Mouse (Mus musculus) adrenal gland, adult 2 months (tissue): ENCODE measurements around the gene Slc25a35. TPM values are rescaled to one million over a fixed set of nuclear protein-coding genes. Genes with fewer than 3 reads are reported as not detected.
A peak's percentile ranks its signal among the peaks of the same experiment; 100 is the strongest.
"Not testable (repeated sequence)": the region's sequence is repeated elsewhere in the genome, so short reads cannot be mapped to it uniquely, and the experiment has no call there.

Experiments
- DNase-seq: peaks from one replicate; pipeline ENCODE4 v3.0.0; 2021
- microRNA-seq, 2 experiments: library from miRNA; unstranded; fragments of <30 nt; microRNA quantifications; one replicate each; pipeline ENCODE4 v1.2.0; 2021
- polyA plus RNA-seq: library from polyadenylated mRNA; depleted of rRNA; stranded (reverse); fragments of >200 nt; gene quantifications from 2 replicates; pipeline ENCODE4 v1.2.3, GENCODE M21; 2012; rRNA removed
- total RNA-seq, 2 experiments: library from RNA; stranded (reverse); gene quantifications; 2 replicates each; pipeline ENCODE4 v1.2.3; 2021

The Slc25a35 gene
- total and polyA plus RNA-seq, 3 experiments: 40.4 to 61.3 (median 45.9) TPM

- DNase-seq: not testable (repeated sequence)
Measured at GRCm38 (mm10) chr11:69006575-69006974, 38.6 kb downstream of the Slc25a35 start.

- peak; percentile 94 for DNase-seq
Measured at GRCm38 (mm10) chr11:69008182-69009121, 40.5 kb downstream of the Slc25a35 start, which contains the start of gene Pfas. Gene Pfas, minus strand, starts transcription at chr11:69008460.

GRCm38 (mm10) chr11:69009508-69009907 is 41.6 kb downstream of the Slc25a35 start:
- no peak for DNase-seq

GRCm38 (mm10) chr11:69010400-69011323 is 42.7 kb downstream of the Slc25a35 start:
- DNase-seq: no peak

GRCm38 (mm10) chr11:69011445-69011844 is 43.5 kb downstream of the Slc25a35 start:
- not testable (repeated sequence) for DNase-seq

- peak; percentile 94 for DNase-seq
Measured at GRCm38 (mm10) chr11:69012071-69012601, 44.2 kb downstream of the Slc25a35 start.

- DNase-seq: peak; percentile 93
Measured at GRCm38 (mm10) chr11:69015644-69016441, 47.9 kb downstream of the Slc25a35 start, which contains the start of gene Ctc1. Gene Ctc1, plus strand, starts transcription at chr11:69015911.

- no peak for DNase-seq
Measured at GRCm38 (mm10) chr11:69016755-69017154, 48.8 kb downstream of the Slc25a35 start.

GRCm38 (mm10) chr11:69020691-69021090 is 52.8 kb downstream of the Slc25a35 start:
- no peak for DNase-seq

Small RNA genes lying within 50 kb of the gene (microRNA-seq; reads per million reads assigned to microRNA genes)
- gene Mir3062: 0 to 0.83 reads per million in 2 experiments

Other genes starting within 250 kb of the Slc25a35 start
- gene Ndel1, start 96.3 kb upstream of the Slc25a35 start, total RNA-seq: 10 to 100 TPM; 60.6 to 98.0 TPM
- 156 and 186 TPM in 2 replicates for gene Ndel1, start 96.3 kb upstream of the Slc25a35 start, polyA plus RNA-seq
- under 1 TPM in 1 of 2 experiments, not detected in 1; 0.09 TPM for gene Rnf222, start 79.6 kb upstream of the Slc25a35 start, total RNA-seq
- 0.23 and 0.39 TPM in 2 replicates for gene Rnf222, start 79.6 kb upstream of the Slc25a35 start, polyA plus RNA-seq
- 1,000 to 10,000 TPM; 1,114 to 1,327 TPM for gene Rpl26, start 66.5 kb upstream of the Slc25a35 start, total RNA-seq
- gene Rpl26, start 66.5 kb upstream of the Slc25a35 start, polyA plus RNA-seq: 146 and 179 TPM in 2 replicates
- not detected for gene Odf4, start 41.0 kb upstream of the Slc25a35 start, total RNA-seq
- gene Odf4, start 41.0 kb upstream of the Slc25a35 start, polyA plus RNA-seq: not detected in 2 replicates
- gene Arhgef15, start 10.7 kb upstream of the Slc25a35 start, total RNA-seq: 10 to 100 TPM; 15.2 to 21.6 TPM
- gene Arhgef15, start 10.7 kb upstream of the Slc25a35 start, polyA plus RNA-seq: 133 and 183 TPM in 2 replicates
- 10 to 100 TPM; 13.5 to 31.2 TPM for gene Rangrf, start 7.1 kb downstream of the Slc25a35 start, total RNA-seq
- gene Rangrf, start 7.1 kb downstream of the Slc25a35 start, polyA plus RNA-seq: 16.9 and 17.8 TPM in 2 replicates
- 10 to 100 TPM; 23.7 to 28.6 TPM for gene Pfas, start 40.3 kb downstream of the Slc25a35 start, total RNA-seq
- 14.5 and 16.7 TPM in 2 replicates for gene Pfas, start 40.3 kb downstream of the Slc25a35 start, polyA plus RNA-seq
- gene Ctc1, start 47.8 kb downstream of the Slc25a35 start, total RNA-seq: 10 to 100 TPM; 21.8 to 26.6 TPM
- 37.8 and 39.7 TPM in 2 replicates for gene Ctc1, start 47.8 kb downstream of the Slc25a35 start, polyA plus RNA-seq
- 1 to 10 TPM; 1.7 to 2.8 TPM for gene Aurkb, start 77.5 kb downstream of the Slc25a35 start, total RNA-seq
- 10.8 and 11.2 TPM in 2 replicates for gene Aurkb, start 77.5 kb downstream of the Slc25a35 start, polyA plus RNA-seq
- gene Borcs6, start 91.6 kb downstream of the Slc25a35 start, total RNA-seq: 10 to 100 TPM; 21.3 to 26.4 TPM
- 38.9 and 41.4 TPM in 2 replicates for gene Borcs6, start 91.6 kb downstream of the Slc25a35 start, polyA plus RNA-seq
- 10 to 100 TPM in 1 of 2 experiments, 1 to 10 TPM in 1; 9.5 to 16.9 TPM for gene Tmem107, start 102.7 kb downstream of the Slc25a35 start, total RNA-seq
- 46.6 and 49.1 TPM in 2 replicates for gene Tmem107, start 102.7 kb downstream of the Slc25a35 start, polyA plus RNA-seq
- gene Vamp2, start 120.4 kb downstream of the Slc25a35 start, total RNA-seq: 100 to 1,000 TPM; 104 to 130 TPM
- gene Vamp2, start 120.4 kb downstream of the Slc25a35 start, polyA plus RNA-seq: 425 and 479 TPM in 2 replicates
- 10 to 100 TPM; 55.0 to 75.9 TPM for gene Per1, start 127.1 kb downstream of the Slc25a35 start, total RNA-seq
- 41.3 and 76.1 TPM in 2 replicates for gene Per1, start 127.1 kb downstream of the Slc25a35 start, polyA plus RNA-seq
- not detected for gene Hes7, start 152.3 kb downstream of the Slc25a35 start, total RNA-seq
- gene Hes7, start 152.3 kb downstream of the Slc25a35 start, polyA plus RNA-seq: 1.3 and 1.6 TPM in 2 replicates
- gene 9130213A22Rik, start 154.5 kb downstream of the Slc25a35 start, total RNA-seq: under 1 TPM; 0.59 to 0.78 TPM
- 2.3 and 3.0 TPM in 2 replicates for gene 9130213A22Rik, start 154.5 kb downstream of the Slc25a35 start, polyA plus RNA-seq
- gene Aloxe3, start 157.8 kb downstream of the Slc25a35 start, total RNA-seq: 1 to 10 TPM in 1 of 2 experiments, under 1 TPM in 1; 0.79 to 1.0 TPM
- gene Aloxe3, start 157.8 kb downstream of the Slc25a35 start, polyA plus RNA-seq: 1.4 and 2.5 TPM in 2 replicates
- not detected for gene Alox12b, start 188.9 kb downstream of the Slc25a35 start, total RNA-seq
- gene Alox12b, start 188.9 kb downstream of the Slc25a35 start, polyA plus RNA-seq: not detected in 2 replicates
- not detected for gene Alox8, start 229.7 kb downstream of the Slc25a35 start, total RNA-seq
- gene Alox8, start 229.7 kb downstream of the Slc25a35 start, polyA plus RNA-seq: not detected in 2 replicates